In the genomic region with DNA sequence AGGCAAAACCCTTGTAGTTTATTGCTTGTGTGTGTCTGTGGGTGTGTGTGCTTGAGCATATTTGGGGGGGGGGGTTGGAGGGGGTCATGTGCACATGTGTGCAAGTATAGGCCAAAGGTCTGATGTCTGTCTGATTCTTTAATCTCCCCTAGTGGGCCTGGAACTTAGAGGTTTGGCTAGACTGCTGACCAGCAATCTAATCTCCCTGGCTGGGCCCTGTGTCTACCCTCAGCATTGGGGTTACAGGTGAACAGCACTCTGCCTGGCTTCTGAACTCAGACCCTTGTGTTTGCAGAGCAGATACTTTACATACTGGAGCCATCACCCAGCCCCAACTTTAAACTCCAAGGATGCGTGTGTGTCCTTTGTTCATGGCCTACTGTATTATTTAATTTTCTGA, we compare ENCODE assay signal across 18 mouse cellular contexts. TPM values are rescaled to one million over a fixed set of nuclear protein-coding genes. Genes with fewer than 3 reads are reported as not detected.
DNase-seq lines count a peak whose midpoint lies in the region; ATAC-seq and TF ChIP-seq lines count a peak whose summit lies in the region.
"Had no signal": no experiment of that assay in that cellular context is flagged by ENCODE, and none has a peak within 500 bp of the region (broad histone marks: within the 10 kb centered on the region; RNA-seq: fewer than 3 reads in every experiment).

No protein-coding gene starts in this region.

- TF ChIP-seq CTCF in forebrain, postnatal 0 days (IDR thresholded peaks at IDR 0.05; ENCODE audit: low read depth), result no peak

- DNase-seq in forebrain, postnatal 0 days, result no peak
- DNase-seq in heart, adult 18-20 months, result no peak
- no peak for DNase-seq in neural tube, embryonic 10.5 days (ENCODE audit: extremely low spot score, low spot score)
- DNase-seq: adrenal gland, adult 2 months; adrenal gland, postnatal 25 days; cerebellum, postnatal 36 days; gastrocnemius, postnatal 36 days; heart, adult 2 months; kidney, adult 2 months had no signal

- no peaks in the 10 kb centered on the region for H3K36me3 ChIP-seq in forebrain, embryonic 13.5 days (ENCODE audit: poor library complexity, severe bottlenecking)
- no peaks in the 10 kb centered on the region for H3K36me3 ChIP-seq in forebrain, postnatal 0 days (ENCODE audit: insufficient read depth)
- H3K36me3 ChIP-seq in heart, embryonic 13.5 days, result no peaks in the 10 kb centered on the region
- no peaks in the 10 kb centered on the region for H3K36me3 ChIP-seq in neural tube, embryonic 14.5 days (ENCODE audit: control insufficient read depth, insufficient read depth, low read length)
- H3K36me3 ChIP-seq: hindbrain, embryonic 15.5 days had no signal

- no peak for ATAC-seq in forebrain, embryonic 13.5 days
- ATAC-seq in forebrain, postnatal 0 days, result no peak
- ATAC-seq in heart, embryonic 13.5 days (ENCODE audit: extremely low read depth, insufficient number of reproducible peaks, low FRiP score, low TSS enrichment), result no peak
- no peak for ATAC-seq in neural tube, embryonic 14.5 days (ENCODE audit: low read depth)
- ATAC-seq: intestine, embryonic 16.5 days had no signal

- 85% methylated on average over 1 of the region's 1 CpGs for WGBS in forebrain, embryonic 13.5 days
- WGBS in forebrain, postnatal 0 days, result 72% methylated on average over 1 of the region's 1 CpGs
- WGBS in heart, embryonic 13.5 days, result 80% methylated on average over 1 of the region's 1 CpGs
- WGBS in neural tube, embryonic 14.5 days, result 83% methylated on average over 1 of the region's 1 CpGs

- peaks cover 25% of the 10 kb centered on the region for H3K4me1 ChIP-seq in forebrain, embryonic 13.5 days
- H3K4me1 ChIP-seq in forebrain, postnatal 0 days (ENCODE audit: insufficient read depth), result 0 out of 2 replicates have a peak, but pooled peaks cover 5% of the 10 kb centered on the region
- H3K4me1 ChIP-seq in heart, embryonic 13.5 days, result peaks cover 23% of the 10 kb centered on the region
- peaks cover 4% of the 10 kb centered on the region; the same call in 1 of the 2 replicates for H3K4me1 ChIP-seq in neural tube, embryonic 14.5 days (ENCODE audit: control insufficient read depth, insufficient read depth, low read length)

- H3K4me2 ChIP-seq in forebrain, embryonic 13.5 days, result no peak overlapping the region
- no peak overlapping the region for H3K4me2 ChIP-seq in forebrain, postnatal 0 days (ENCODE audit: low read depth)
- no peak overlapping the region for H3K4me2 ChIP-seq in heart, embryonic 13.5 days
- no peak overlapping the region for H3K4me2 ChIP-seq in neural tube, embryonic 14.5 days (ENCODE audit: low read depth, low read length)
- H3K4me2 ChIP-seq: hindbrain, embryonic 15.5 days had no signal

- no peaks in the 10 kb centered on the region; the same call in 1 of the 2 replicates for H3K9me3 ChIP-seq in forebrain, embryonic 13.5 days (replicated peaks)
- H3K9me3 ChIP-seq in forebrain, postnatal 0 days (ENCODE audit: low read length), result no peaks in the 10 kb centered on the region
- no peaks in the 10 kb centered on the region for H3K9me3 ChIP-seq in heart, embryonic 13.5 days
- no peaks in the 10 kb centered on the region for H3K9me3 ChIP-seq in neural tube, embryonic 14.5 days (ENCODE audit: control insufficient read depth, low read length)
- H3K9me3 ChIP-seq: hindbrain, embryonic 15.5 days had no signal

- no peaks in the 10 kb centered on the region for H3K27me3 ChIP-seq in forebrain, embryonic 13.5 days
- H3K27me3 ChIP-seq in forebrain, postnatal 0 days (ENCODE audit: insufficient read depth, low read length), result no peaks in the 10 kb centered on the region
- H3K27me3 ChIP-seq in heart, embryonic 13.5 days (replicated peaks), result no peaks in the 10 kb centered on the region
- no peaks in the 10 kb centered on the region for H3K27me3 ChIP-seq in neural tube, embryonic 14.5 days (ENCODE audit: control insufficient read depth, insufficient read depth, low read length)
- H3K27me3 ChIP-seq: hindbrain, embryonic 15.5 days had no signal

- H3K9ac ChIP-seq in forebrain, embryonic 13.5 days, result peak overlapping the region; percentile 34; the same call in 1 of the 2 replicates
- H3K9ac ChIP-seq in forebrain, postnatal 0 days, result no peak overlapping the region
- H3K9ac ChIP-seq in heart, embryonic 13.5 days, result peak overlapping the region; percentile 47; the same call in 1 of the 2 replicates
- 0 out of 2 replicates have a peak overlapping the region, but pooled peaks have one; percentile 11 for H3K9ac ChIP-seq in neural tube, embryonic 14.5 days (replicated peaks; ENCODE audit: low read depth, low read length)
- H3K9ac ChIP-seq: hindbrain, embryonic 15.5 days had no signal

- no peak overlapping the region for H3K4me3 ChIP-seq in forebrain, embryonic 13.5 days
- no peak overlapping the region for H3K4me3 ChIP-seq in forebrain, postnatal 0 days (ENCODE audit: low read depth, low read length)
- no peak overlapping the region for H3K4me3 ChIP-seq in heart, embryonic 13.5 days
- no peak overlapping the region for H3K4me3 ChIP-seq in neural tube, embryonic 14.5 days (ENCODE audit: low read depth, low read length)
- H3K4me3 ChIP-seq: heart, adult 2 months; hindbrain, embryonic 15.5 days had no signal

- H3K27ac ChIP-seq in forebrain, embryonic 13.5 days, result no peak overlapping the region
- H3K27ac ChIP-seq in forebrain, postnatal 0 days (ENCODE audit: low read depth, low read length), result no peak overlapping the region
- H3K27ac ChIP-seq in heart, embryonic 13.5 days (replicated peaks), result no peak overlapping the region
- no peak overlapping the region for H3K27ac ChIP-seq in neural tube, embryonic 14.5 days (ENCODE audit: low read depth, low read length)
- H3K27ac ChIP-seq: heart, adult 2 months; hindbrain, embryonic 15.5 days had no signal

RNA-seq across cellular contexts. Expression of gene Nab2, which starts 10.8 kb away (rescaled TPM):
- 1.6 and 2.0 TPM in 2 replicates for polyA plus RNA-seq in forebrain, embryonic 13.5 days (2015; fragmentation: Nextera tagmentation; extraction: Ambion mirVana)
- 12.9 and 14.4 TPM in 2 replicates for total RNA-seq in forebrain, postnatal 0 days (2014; rRNA removed)
- polyA plus RNA-seq in forebrain, postnatal 0 days (2015; fragmentation: Nextera tagmentation; extraction: Ambion mirVana), result 4.5 and 4.8 TPM in 2 replicates
- polyA plus RNA-seq in heart, embryonic 13.5 days (2015; fragmentation: Nextera tagmentation; extraction: Ambion mirVana), result 9.7 and 10.4 TPM in 2 replicates
- 1 to 10 TPM; 4.8 to 5.3 TPM for total RNA-seq in heart, adult 18-20 months (2021)
- 0.79 and 2.2 TPM in 2 replicates for polyA plus RNA-seq in neural tube, embryonic 14.5 days (2014; fragmentation: Nextera tagmentation; extraction: Ambion mirVana)

RNA-seq across cellular contexts. Expression of gene Nemp1, which starts 12.5 kb away (rescaled TPM):
- 6.7 and 7.0 TPM in 2 replicates for polyA plus RNA-seq in forebrain, embryonic 13.5 days (2015; fragmentation: Nextera tagmentation; extraction: Ambion mirVana)
- total RNA-seq in forebrain, postnatal 0 days (2014; rRNA removed), result 3.4 and 6.1 TPM in 2 replicates
- 2.8 and 3.2 TPM in 2 replicates for polyA plus RNA-seq in forebrain, postnatal 0 days (2015; fragmentation: Nextera tagmentation; extraction: Ambion mirVana)
- 7.1 and 7.4 TPM in 2 replicates for polyA plus RNA-seq in heart, embryonic 13.5 days (2015; fragmentation: Nextera tagmentation; extraction: Ambion mirVana)
- total RNA-seq in heart, adult 18-20 months (2021), result 1 to 10 TPM; 3.6 to 3.8 TPM
- 3.0 and 3.4 TPM in 2 replicates for polyA plus RNA-seq in neural tube, embryonic 14.5 days (2014; fragmentation: Nextera tagmentation; extraction: Ambion mirVana)

RNA-seq across cellular contexts. Expression of gene Myo1a, which starts 25.8 kb away (rescaled TPM):
- 0.60 and 0.83 TPM in 2 replicates for polyA plus RNA-seq in forebrain, embryonic 13.5 days (2015; fragmentation: Nextera tagmentation; extraction: Ambion mirVana)
- 0.15 and 0.29 TPM in 2 replicates for total RNA-seq in forebrain, postnatal 0 days (2014; rRNA removed)
- 0.28 and 0.35 TPM in 2 replicates for polyA plus RNA-seq in forebrain, postnatal 0 days (2015; fragmentation: Nextera tagmentation; extraction: Ambion mirVana)
- polyA plus RNA-seq in heart, embryonic 13.5 days (2015; fragmentation: Nextera tagmentation; extraction: Ambion mirVana), result 0.27 and 0.28 TPM in 2 replicates
- total RNA-seq in heart, adult 18-20 months (2021), result under 1 TPM in 1 of 2 experiments, not detected in 1; 0.08 TPM
- polyA plus RNA-seq in neural tube, embryonic 14.5 days (2014; fragmentation: Nextera tagmentation; extraction: Ambion mirVana), result 0.28 and 1.1 TPM in 2 replicates
- total RNA-seq: gastrocnemius, adult 8-10 months had no signal

RNA-seq across cellular contexts. Expression of gene Stat6, which starts 36.4 kb away (rescaled TPM):
- 2.6 and 2.7 TPM in 2 replicates for polyA plus RNA-seq in forebrain, embryonic 13.5 days (2015; fragmentation: Nextera tagmentation; extraction: Ambion mirVana)
- total RNA-seq in forebrain, postnatal 0 days (2014; rRNA removed), result 4.6 and 5.4 TPM in 2 replicates
- 4.3 and 4.4 TPM in 2 replicates for polyA plus RNA-seq in forebrain, postnatal 0 days (2015; fragmentation: Nextera tagmentation; extraction: Ambion mirVana)
- 24.5 and 24.6 TPM in 2 replicates for polyA plus RNA-seq in heart, embryonic 13.5 days (2015; fragmentation: Nextera tagmentation; extraction: Ambion mirVana)
- 10 to 100 TPM; 45.2 to 45.7 TPM for total RNA-seq in heart, adult 18-20 months (2021)
- polyA plus RNA-seq in neural tube, embryonic 14.5 days (2014; fragmentation: Nextera tagmentation; extraction: Ambion mirVana), result 1.8 and 5.3 TPM in 2 replicates

RNA-seq across cellular contexts. Expression of gene Tac2, which starts 45.1 kb away (rescaled TPM):
- polyA plus RNA-seq in forebrain, embryonic 13.5 days (2015; fragmentation: Nextera tagmentation; extraction: Ambion mirVana), result 0.35 TPM in 1 of 2 replicates, not detected in the other
- total RNA-seq in forebrain, postnatal 0 days (2014; rRNA removed), result 0.46 and 2.8 TPM in 2 replicates
- polyA plus RNA-seq in forebrain, postnatal 0 days (2015; fragmentation: Nextera tagmentation; extraction: Ambion mirVana), result 6.0 and 9.1 TPM in 2 replicates
- polyA plus RNA-seq in heart, embryonic 13.5 days (2015; fragmentation: Nextera tagmentation; extraction: Ambion mirVana), result 1.2 and 2.0 TPM in 2 replicates
- total RNA-seq in heart, adult 18-20 months (2021), result not detected
- polyA plus RNA-seq in neural tube, embryonic 14.5 days (2014; fragmentation: Nextera tagmentation; extraction: Ambion mirVana), result 0.32 TPM in 1 of 2 replicates, not detected in the other
- total RNA-seq: adrenal gland, adult 2 months; adrenal gland, postnatal 25 days; gastrocnemius, adult 8-10 months; gastrocnemius, postnatal 36 days; heart, adult 2 months; heart, postnatal 25 days had no signal
- polyA plus RNA-seq: forebrain, embryonic 11.5 days; heart, adult 2 months; hindbrain, embryonic 11.5 days; kidney, adult 2 months had no signal
